Mouse (Mus musculus) olfactory bulb, adult 2 months (tissue): ENCODE measurements around the gene Rsrc1.

Source experiments
- CTCF ChIP-seq: fragments of 200-500 bp; IDR thresholded peaks from 2 replicates; pipeline ENCODE4 v1.5.1; 2012; ENCODE audit warnings: low read depth, mild to moderate bottlenecking, low read length, moderate library complexity; ENCODE audit not compliant: insufficient read depth
- POLR2A ChIP-seq: fragments of 200-500 bp; IDR thresholded peaks from 2 replicates; pipeline ENCODE4 v1.6.1; 2012; ENCODE audit warnings: mild to moderate bottlenecking, low read depth, low read length, moderate library complexity; ENCODE audit not compliant: insufficient read depth

- TF ChIP-seq POLR2A (no peak), CTCF (no peak)
Measured at GRCm38 (mm10) chr3:67375063-67375462, 393.9 kb downstream of the Rsrc1 start, which contains the start of gene Gm17402.
